Mouse (Mus musculus) adrenal gland, postnatal 10 days (tissue): Measurements from ENCODE around the gene Asb8. TPM values are rescaled to one million over a fixed set of nuclear protein-coding genes. Genes with fewer than 3 reads are reported as not detected.

Experiments used
- total RNA-seq, 2 experiments: library from RNA; stranded (reverse); gene quantifications; 2 replicates each; pipeline ENCODE4 v1.2.3; 2021

Asb8 gene
- total RNA-seq, 2 experiments from 2014 or later, result 43.2 to 54.1 TPM

Other genes starting within 250 kb of the Asb8 start
- 10 to 100 TPM; 38.1 to 49.5 TPM for gene Tmem106c, start 201.4 kb downstream of the Asb8 start, total RNA-seq
- 10 to 100 TPM in 1 of 2 experiments, under 1 TPM in 1; 0.33 to 17.3 TPM for gene Col2a1, start 160.9 kb downstream of the Asb8 start, total RNA-seq
- gene Pfkm, start 73.0 kb downstream of the Asb8 start, total RNA-seq, result 100 to 1,000 TPM in 1 of 2 experiments, 10 to 100 TPM in 1; 77.0 to 168 TPM
- gene Senp1, start 71.9 kb downstream of the Asb8 start, total RNA-seq, result 10 to 100 TPM; 17.2 to 22.8 TPM
- gene Ccdc184, start 1.5 kb upstream of the Asb8 start, total RNA-seq, result 1 to 10 TPM; 1.2 to 1.5 TPM
- not detected for gene Olfr288, start 29.9 kb upstream of the Asb8 start, total RNA-seq
- gene Gm44579, start 55.4 kb upstream of the Asb8 start, total RNA-seq, result not detected
- not detected for gene Olfr287, start 55.4 kb upstream of the Asb8 start, total RNA-seq
- not detected for gene Olfr286, start 68.8 kb upstream of the Asb8 start, total RNA-seq
- not detected for gene H1fnt, start 91.7 kb upstream of the Asb8 start, total RNA-seq
- gene Zfp641, start 130.5 kb upstream of the Asb8 start, total RNA-seq, result 1 to 10 TPM; 3.9 to 7.4 TPM
- not detected for gene Olfr285, start 151.7 kb upstream of the Asb8 start, total RNA-seq
- gene Olfr284, start 175.4 kb upstream of the Asb8 start, total RNA-seq, result not detected
- gene Olfr283, start 215.3 kb upstream of the Asb8 start, total RNA-seq, result not detected